Mouse (Mus musculus) embryonic facial prominence, embryonic 11.5 days (tissue): Measurements from ENCODE around the gene Iqce. TPM values are rescaled to one million over a fixed set of nuclear protein-coding genes. Genes with fewer than 3 reads are reported as not detected.

Experiments
- ATAC-seq: fragments of 200-750 bp; cut with Nextera tagmentation; replicated peaks from 2 replicates; pipeline ENCODE4 v1.8.0; 2017; ENCODE audit warnings: low read depth; ENCODE audit not compliant: insufficient number of reproducible peaks, low FRiP score, low TSS enrichment
- DNase-seq: peaks from one replicate; pipeline ENCODE4 v3.0.0-alpha.2; 2015; ENCODE audit warnings: low spot score
- H3K27ac ChIP-seq: fragments of 300-500 bp; sonication (generic); replicated peaks from 2 replicates; pipeline ENCODE4 v1.5.1; 2014; ENCODE audit warnings: mild to moderate bottlenecking, low read depth, low read length, control low read depth
- H3K27me3 ChIP-seq: fragments of 300-500 bp; sonication (generic); 2 replicates; pipeline ENCODE4 v1.6.1; 2014; ENCODE audit warnings: mild to moderate bottlenecking, low read length, moderate library complexity, mixed read lengths; ENCODE audit not compliant: control insufficient read depth, insufficient read depth
- H3K36me3 ChIP-seq: fragments of 300-500 bp; sonication (generic); replicated peaks from 2 replicates; pipeline ENCODE4 v1.6.1; 2014; ENCODE audit warnings: low read depth, mild to moderate bottlenecking, low read length, moderate library complexity, mixed read lengths; ENCODE audit not compliant: control insufficient read depth, insufficient read depth
- H3K4me1 ChIP-seq: fragments of 300-500 bp; sonication (generic); 2 replicates; pipeline ENCODE4 v1.6.1; 2014; ENCODE audit warnings: low read length, mixed read lengths; ENCODE audit not compliant: control insufficient read depth, insufficient read depth
- H3K4me2 ChIP-seq: fragments of 300-500 bp; sonication (generic); 2 replicates; pipeline ENCODE4 v1.6.1; 2014; ENCODE audit warnings: low read depth, mild to moderate bottlenecking, control low read depth, low read length, moderate library complexity
- H3K4me3 ChIP-seq: fragments of 300-500 bp; sonication (generic); 2 replicates; pipeline ENCODE4 v1.5.1; 2014; ENCODE audit warnings: low read depth, low read length, control low read depth
- H3K9ac ChIP-seq: fragments of 300-500 bp; sonication (generic); replicated peaks from 2 replicates; pipeline ENCODE4 v1.6.1; 2014; ENCODE audit warnings: mild to moderate bottlenecking, control low read depth, low read length
- H3K9me3 ChIP-seq: fragments of 300-500 bp; sonication (generic); replicated peaks from 2 replicates; pipeline ENCODE4 v1.6.1; 2016; ENCODE audit warnings: mild to moderate bottlenecking, low read length, inconsistent platforms, mixed read lengths; ENCODE audit not compliant: control insufficient read depth
- WGBS: fragments of 180-500 bp; shearing (Covaris S2); extraction: QIAGEN DNeasy Blood & Tissue Kit; methylation state at CpG from one replicate; pipeline ENCODE4 v1.1.7; 2014; 5-methylcytosine and 5-hydroxymethylcytosine counted together
- polyA plus RNA-seq: library from polyadenylated mRNA; unstranded; fragments of >200 nt; fragmentation: Nextera tagmentation; extraction: Ambion mirVana; gene quantifications from 2 replicates; pipeline ENCODE4 v1.2.1, GENCODE M21; 2014

Gene Iqce
- polyA plus RNA-seq, 1 experiment from 2014 or later: 13.5 TPM

- Histone ChIP-seq H3K9ac (no peak overlapping the region), H3K4me1 (0 out of 2 replicates have a peak, but pooled peaks cover 3% of the 10 kb centered on the region), H3K4me2 (no peak overlapping the region), H3K27ac (no peak overlapping the region), H3K36me3 (no peaks in the 10 kb centered on the region), H3K4me3 (no peak overlapping the region), H3K27me3 (no peaks in the 10 kb centered on the region), H3K9me3 (no peaks in the 10 kb centered on the region)
- ATAC-seq (no peak), DNase-seq (no peak)
- WGBS: 39% methylated on average over 17 of the region's 17 CpGs
Observed at GRCm38 (mm10) chr5:140703480-140704377, 1.6 kb upstream of the Iqce start.

DNA sequence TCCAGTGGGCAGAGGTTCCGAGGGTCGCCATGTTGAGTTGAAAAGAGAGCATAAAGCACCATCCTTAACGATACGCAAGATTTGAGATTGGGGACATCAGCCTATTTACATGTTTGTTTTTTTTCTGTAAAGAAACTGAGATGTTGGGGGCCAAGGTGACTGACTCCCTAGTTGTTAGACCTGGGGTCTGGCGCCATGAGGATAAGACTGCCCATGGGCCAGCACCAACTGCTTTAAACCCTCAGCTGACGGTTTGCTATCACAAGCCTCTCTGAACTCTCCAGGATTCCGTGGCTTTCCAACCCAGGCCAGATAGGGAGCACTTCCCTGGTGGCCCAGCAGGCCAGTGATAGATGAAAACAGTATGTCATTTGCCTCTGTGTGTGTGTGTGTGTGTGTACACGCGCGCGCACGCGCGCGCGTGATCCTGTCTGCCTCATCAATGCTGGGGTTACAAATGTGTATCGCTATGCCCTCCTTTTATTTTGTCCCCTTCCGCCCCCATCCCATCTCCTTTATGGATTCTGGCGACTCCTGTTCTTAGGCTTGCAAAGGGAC, 519 bp upstream of the Iqce start:
- 64% methylated on average over 19 of the region's 19 CpGs for WGBS
- H3K4me1 ChIP-seq: 0 out of 2 replicates have a peak, but pooled peaks cover 3% of the 10 kb centered on the region

GRCm38 (mm10) chr5:140701661-140702060, 517 bp downstream of the Iqce start:
- Histone ChIP-seq H3K4me1 (0 out of 2 replicates have a peak, but pooled peaks cover 3% of the 10 kb centered on the region), H3K36me3 (no peaks in the 10 kb centered on the region), H3K27ac (peak overlapping the region; percentile 57), H3K4me3 (peak overlapping the region; percentile 80), H3K4me2 (peak overlapping the region; percentile 87), H3K9ac (peak overlapping the region; percentile 82), H3K27me3 (no peaks in the 10 kb centered on the region), H3K9me3 (no peaks in the 10 kb centered on the region)
- ATAC-seq (peak; percentile 22), DNase-seq (peak; percentile 58)
- 0% methylated on average over 25 of the region's 25 CpGs for WGBS

More for the DNA sequence above, 519 bp upstream of the Iqce start:
- H3K27me3 ChIP-seq: no peaks in the 10 kb centered on the region
- ATAC-seq: no peak
- no peaks in the 10 kb centered on the region for H3K36me3 ChIP-seq
- peak overlapping the region; percentile 82 for H3K9ac ChIP-seq
- H3K4me2 ChIP-seq: peak overlapping the region; percentile 87
- peak overlapping the region; percentile 57; the same call in 1 of the 2 replicates for H3K27ac ChIP-seq
- H3K9me3 ChIP-seq: no peaks in the 10 kb centered on the region
- peak; percentile 15 for DNase-seq
- peak overlapping the region; percentile 80 for H3K4me3 ChIP-seq

GRCm38 (mm10) chr5:140699776-140700175, 2.4 kb downstream of the Iqce start:
- no peak for ATAC-seq
- Histone ChIP-seq H3K9me3 (no peaks in the 10 kb centered on the region), H3K27me3 (no peaks in the 10 kb centered on the region), H3K36me3 (no peaks in the 10 kb centered on the region), H3K4me1 (0 out of 2 replicates have a peak, but pooled peaks cover 3% of the 10 kb centered on the region), H3K4me3 (no peak overlapping the region), H3K4me2 (no peak overlapping the region), H3K27ac (no peak overlapping the region), H3K9ac (no peak overlapping the region)
- DNase-seq: no peak
- WGBS: 87% methylated on average over 9 of the region's 9 CpGs

DNA sequence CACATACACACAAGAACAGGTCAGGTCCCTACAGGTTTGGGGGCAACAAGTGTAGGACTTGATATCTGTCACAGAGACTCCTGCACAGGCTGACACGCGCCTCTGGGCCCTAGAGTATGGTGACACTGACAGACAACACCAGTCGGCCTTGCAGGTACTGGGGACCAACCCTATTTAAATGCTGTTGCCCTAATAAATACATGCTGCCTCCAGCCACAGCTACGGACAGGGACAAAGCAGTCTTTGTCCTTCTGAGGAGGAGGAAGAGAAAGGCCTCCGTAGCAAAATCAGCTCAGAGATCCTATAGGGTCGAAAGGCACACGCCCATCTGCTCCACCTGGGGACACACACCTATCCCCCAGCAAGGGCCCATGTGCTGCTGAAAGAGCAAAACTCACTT, 6.2 kb downstream of the Iqce start:
- Histone ChIP-seq H3K9me3 (no peaks in the 10 kb centered on the region), H3K27ac (no peak overlapping the region), H3K36me3 (peaks cover 3% of the 10 kb centered on the region; the same call in 1 of the 2 replicates), H3K4me1 (no peaks in the 10 kb centered on the region), H3K4me3 (no peak overlapping the region), H3K9ac (no peak overlapping the region), H3K27me3 (no peaks in the 10 kb centered on the region), H3K4me2 (no peak overlapping the region)
- 68% methylated on average over 7 of the region's 7 CpGs for WGBS
- ATAC-seq (no peak), DNase-seq (no peak)

GRCm38 (mm10) chr5:140688434-140688833, 13.7 kb downstream of the Iqce start:
- Histone ChIP-seq H3K4me1 (no peaks in the 10 kb centered on the region), H3K9me3 (no peaks in the 10 kb centered on the region), H3K27ac (no peak overlapping the region), H3K27me3 (no peaks in the 10 kb centered on the region), H3K4me3 (no peak overlapping the region), H3K4me2 (no peak overlapping the region), H3K36me3 (peaks cover 9% of the 10 kb centered on the region), H3K9ac (no peak overlapping the region)
- DNase-seq (no peak), ATAC-seq (no peak)
- WGBS: 82% methylated on average over 3 of the region's 3 CpGs

GRCm38 (mm10) chr5:140684343-140685148, 17.6 kb downstream of the Iqce start:
- H3K9me3 ChIP-seq: no peaks in the 10 kb centered on the region
- H3K4me3 ChIP-seq: no peak overlapping the region
- H3K36me3 ChIP-seq: peaks cover 3% of the 10 kb centered on the region; the same call in 1 of the 2 replicates
- DNase-seq (peak; percentile 73), ATAC-seq (no peak)
- no peak overlapping the region for H3K27ac ChIP-seq
- WGBS: 65% methylated on average over 16 of the region's 16 CpGs
- H3K4me1 ChIP-seq: no peaks in the 10 kb centered on the region
- no peak overlapping the region for H3K4me2 ChIP-seq
- H3K9ac ChIP-seq: no peak overlapping the region
- no peaks in the 10 kb centered on the region for H3K27me3 ChIP-seq
